Mouse (Mus musculus) ES-Bruce4 (cell line): Measurements from ENCODE around the gene Spata13.

Source experiments
- CTCF ChIP-seq: IDR thresholded peaks from one replicate; pipeline ENCODE4 v1.8.1; 2011; ENCODE audit warnings: low read depth, low read length
- POLR2A ChIP-seq: IDR thresholded peaks from one replicate; pipeline ENCODE4 v1.8.1; 2011; ENCODE audit warnings: low read length; ENCODE audit not compliant: insufficient read depth

DNA sequence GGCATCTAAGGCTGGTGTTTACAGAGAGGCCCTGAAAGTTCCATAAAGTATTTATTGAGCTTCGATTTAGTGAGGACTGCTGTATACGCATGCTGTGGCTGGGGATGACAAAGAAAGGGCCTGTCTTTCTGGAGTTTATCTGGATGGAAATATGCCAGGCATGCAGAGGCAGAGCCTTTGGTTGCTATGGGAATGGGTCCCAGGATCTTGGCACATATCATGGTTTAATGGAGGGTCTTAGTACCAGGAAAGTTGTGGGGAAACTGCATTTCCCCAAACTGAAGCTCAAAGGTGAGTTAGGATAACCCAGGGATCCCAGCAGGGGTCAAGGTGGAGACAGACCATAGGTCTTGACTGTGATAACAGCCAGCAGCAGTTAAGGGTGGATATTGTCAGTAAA lies 37.7 kb downstream of the Spata13 start:
- TF ChIP-seq POLR2A: no peak
- TF ChIP-seq CTCF: no peak
